Mouse (Mus musculus) cerebellum, postnatal 4 days (tissue): ENCODE results near the gene Prm1.
A peak's percentile ranks its signal among the peaks of the same experiment; 100 is the strongest.
"Not testable (repeated sequence)": the region's sequence is repeated elsewhere in the genome, so short reads cannot be mapped to it uniquely, and the experiment has no call there.

Experiments
- DNase-seq, 2 experiments: peaks; one replicate each; pipeline ENCODE4 v3.0.0; 2022; ENCODE audit warnings: low spot score in 2 of 2, mixed read lengths in 1 of 2

Gene Prm1

DNA sequence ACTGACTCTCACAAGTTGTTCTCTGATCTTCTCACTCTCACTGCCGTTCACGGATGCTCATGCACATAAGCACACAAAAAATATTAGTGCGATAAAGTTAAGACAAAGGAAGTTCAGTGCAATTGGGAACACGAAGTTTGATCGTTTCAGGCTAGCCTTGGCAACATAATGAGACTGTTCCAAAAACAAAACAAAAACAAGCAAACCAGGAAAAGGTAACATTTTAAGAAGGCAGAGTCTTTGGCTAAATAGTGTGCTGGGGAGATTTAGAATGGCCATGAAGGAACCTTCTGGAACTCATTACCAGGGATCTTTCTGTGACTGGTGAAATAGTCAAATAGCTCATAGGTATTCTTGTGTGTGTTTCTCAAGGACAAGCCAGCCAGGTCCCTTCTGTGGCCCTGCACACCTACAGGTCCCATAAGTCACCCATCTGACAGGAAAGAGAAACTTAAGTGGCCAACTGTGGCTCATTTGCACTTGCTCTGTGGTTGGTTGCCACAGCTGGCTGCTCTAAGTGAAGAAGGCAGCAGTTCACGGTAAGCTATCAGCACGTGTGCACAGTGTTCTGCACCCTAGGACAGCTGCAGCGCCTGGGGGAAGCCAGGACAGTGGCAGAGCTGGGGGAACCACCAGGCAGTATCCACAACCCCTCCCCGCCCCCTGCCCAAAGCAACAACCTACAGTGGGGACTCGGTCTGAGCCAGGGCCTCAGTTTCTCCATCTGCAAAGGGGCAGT, at the start of gene Prm1:
Gene Prm1 (minus strand): TSS at position 51 of the 739 bp plus-strand sequence.
- DNase-seq, result no peak

DNA sequence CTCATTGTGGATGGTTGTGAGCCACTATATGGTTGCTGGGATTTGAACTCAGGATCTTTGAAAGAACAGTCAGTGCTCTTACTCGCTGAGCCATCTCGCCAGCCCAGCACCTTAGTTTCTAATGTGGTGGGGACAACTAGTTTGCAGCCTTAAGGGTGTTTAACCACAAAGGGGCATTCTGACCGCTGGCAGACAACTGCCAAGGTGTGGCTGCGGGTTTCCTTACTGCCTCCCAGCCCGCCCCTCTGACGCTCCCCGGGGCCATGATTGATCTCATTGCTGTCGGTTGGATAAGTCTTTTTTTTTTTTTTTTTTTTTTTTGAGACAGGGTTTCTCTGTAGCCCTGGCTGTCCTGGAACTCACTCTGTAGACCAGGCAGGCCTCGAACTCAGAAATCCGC, 46.6 kb upstream of the Prm1 start:
- DNase-seq, result not testable (repeated sequence)

DNA sequence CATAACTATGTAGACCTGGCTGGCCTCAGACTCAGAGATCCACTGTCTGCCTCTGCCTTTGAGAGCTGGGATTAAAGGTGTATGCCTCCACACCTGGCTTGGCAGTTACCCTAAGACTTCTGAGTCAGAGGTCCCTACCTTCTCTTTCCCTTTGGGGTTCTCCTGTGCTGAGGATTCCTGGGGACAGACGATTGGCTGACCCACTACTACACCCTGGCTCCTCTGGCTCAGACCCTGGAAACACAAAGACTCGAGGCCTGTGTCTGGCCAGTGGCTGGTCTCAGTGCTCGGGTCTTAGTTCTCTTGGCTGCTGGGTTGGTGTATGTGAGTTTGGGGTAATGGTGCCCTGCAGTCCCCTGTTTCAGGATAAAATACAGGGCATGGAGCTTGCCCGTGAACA, 45.3 kb upstream of the Prm1 start:
- no peak for DNase-seq

DNA sequence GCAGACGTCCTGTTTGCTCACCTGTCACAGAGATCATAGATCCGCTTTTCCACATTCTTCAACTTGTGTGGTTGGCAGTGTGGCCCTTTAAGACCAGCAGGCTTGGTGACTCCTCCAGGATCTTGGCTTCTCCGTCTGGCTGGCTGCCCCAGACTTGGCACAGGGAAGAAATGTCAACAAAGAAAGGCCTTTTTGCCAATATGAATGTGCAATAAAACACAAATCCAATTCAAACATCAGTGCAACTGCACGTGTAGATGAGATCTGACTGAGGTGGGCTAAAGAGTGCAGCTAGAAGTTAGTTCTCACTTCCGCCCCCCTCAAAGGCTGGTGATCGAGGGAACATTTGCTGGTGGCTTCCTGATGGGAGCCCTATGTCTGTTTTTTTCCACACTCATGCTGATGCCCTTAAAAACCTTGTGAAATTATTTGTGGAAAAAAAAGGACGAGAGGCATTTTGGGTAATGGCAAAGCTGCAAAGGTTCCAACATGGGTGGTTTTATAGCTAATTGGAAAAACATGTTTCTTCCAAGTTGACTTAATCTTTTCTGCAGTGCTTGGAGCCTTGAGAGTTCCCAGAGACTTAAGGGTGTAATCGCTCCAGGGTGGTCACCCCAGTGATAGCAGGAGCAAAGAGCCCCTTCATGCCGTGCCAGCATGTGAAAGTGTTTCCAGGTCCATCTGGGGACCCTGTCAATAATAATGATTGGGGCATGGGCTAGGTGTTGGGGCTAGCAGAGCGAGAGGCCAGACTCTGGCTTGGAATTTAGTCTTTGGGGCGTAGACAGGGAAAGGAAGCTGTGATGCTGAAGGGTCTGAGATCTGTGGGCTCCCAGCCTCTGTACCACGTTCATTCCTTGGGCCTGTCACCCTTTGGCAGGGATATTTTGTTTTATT, 44.6 kb upstream of the Prm1 start:
- DNase-seq, result peak in 1 of 2 experiments; percentile 72

DNA sequence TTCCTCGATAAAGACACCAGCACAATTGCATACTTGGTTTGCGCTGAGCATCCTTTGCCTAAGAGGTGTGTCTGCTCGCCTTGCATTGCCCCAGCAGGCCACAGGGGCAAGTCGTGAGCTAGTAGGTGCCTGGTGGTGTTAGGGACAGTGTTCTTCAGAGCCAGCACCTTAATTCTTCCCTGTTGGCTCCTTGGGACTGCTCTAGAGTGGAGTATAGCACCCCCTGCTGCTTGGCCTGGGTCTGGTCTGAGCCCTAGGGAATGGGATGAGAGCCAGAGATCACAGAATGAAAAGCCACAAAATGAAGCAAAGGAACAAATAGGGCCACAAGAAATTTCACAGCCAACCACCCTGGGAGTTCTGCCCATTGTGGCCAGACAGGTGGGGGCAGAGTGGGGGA, 40.9 kb upstream of the Prm1 start:
- DNase-seq, result peak in 1 of 2 experiments; percentile 36

DNA sequence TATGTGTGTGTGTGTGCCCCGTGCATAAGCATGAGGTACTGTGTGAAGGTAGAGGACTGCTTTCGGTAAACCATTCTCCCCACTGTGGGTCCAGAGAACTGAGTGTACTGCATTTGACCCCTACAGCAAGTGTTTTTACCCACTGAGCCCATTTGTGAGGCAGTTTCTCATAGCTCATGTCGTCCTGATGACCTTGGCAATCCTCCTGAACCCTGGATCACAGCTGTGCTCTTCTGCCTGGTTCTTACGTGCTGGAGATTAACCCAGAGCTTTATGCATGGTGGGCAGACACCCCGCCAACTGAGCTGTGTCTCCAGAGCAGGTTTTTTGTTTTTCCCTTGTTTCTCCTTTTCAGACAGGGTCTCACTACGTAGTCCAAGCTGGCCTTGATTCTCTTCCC, 40.3 kb upstream of the Prm1 start:
- no peak for DNase-seq

DNA sequence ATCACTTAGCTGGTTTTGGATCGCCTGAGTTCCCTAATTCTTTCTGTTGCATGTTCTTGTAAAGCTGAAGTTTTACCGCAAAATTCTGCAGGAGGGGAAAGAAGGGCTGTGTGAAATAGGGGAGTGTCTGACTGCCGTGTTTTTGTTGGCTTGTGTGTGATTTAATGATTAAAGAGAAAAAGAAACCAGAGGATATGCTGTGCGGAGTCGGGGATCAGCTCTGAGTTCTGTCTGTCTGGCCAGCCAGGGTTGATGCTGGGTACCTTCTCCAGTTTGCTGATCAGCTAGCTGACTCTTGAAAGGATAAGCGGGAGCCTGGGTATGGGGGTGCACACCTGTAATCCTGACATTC, 38.7 kb upstream of the Prm1 start:
- no peak for DNase-seq

DNA sequence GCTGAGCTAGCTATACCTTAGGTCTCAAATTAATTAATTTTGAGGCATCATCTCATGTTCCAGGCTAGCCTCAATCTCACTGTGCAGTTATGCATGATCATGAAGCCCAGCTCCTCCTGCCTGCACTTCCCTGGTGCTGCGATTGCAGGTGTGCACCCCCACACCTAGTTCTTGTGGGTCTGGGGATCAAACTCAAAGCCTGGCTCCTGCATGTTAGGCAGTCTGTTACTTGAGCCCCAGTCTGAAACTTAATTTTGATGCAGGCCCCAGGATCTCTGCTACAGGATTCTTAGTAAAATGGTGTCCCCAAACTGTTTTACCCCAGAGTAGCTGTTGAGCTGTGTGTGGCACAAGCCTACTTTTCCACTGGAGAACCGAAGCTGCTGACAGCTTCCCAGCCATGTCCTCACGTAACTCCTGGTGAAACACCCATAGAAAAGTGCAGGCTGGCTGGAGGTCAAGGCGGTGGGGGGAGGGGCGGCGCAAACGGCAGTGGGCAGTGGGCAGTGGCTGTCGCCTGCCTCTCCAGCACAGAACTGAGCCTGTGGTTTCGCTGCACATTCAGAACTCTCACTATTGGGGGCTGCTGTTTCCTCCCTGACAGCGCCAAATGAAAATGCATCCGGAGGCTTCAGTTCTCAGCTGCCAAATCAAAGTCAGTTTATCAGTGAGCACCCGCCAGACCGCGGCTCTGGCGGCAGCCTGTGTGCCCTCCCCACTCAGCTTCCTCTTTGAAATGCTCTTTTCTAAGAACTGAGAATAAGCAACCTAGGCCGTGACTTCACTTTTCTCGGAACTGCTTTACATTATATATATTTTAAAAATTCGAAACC, 38.1 kb upstream of the Prm1 start:
- DNase-seq, result peak in 1 of 2 experiments; percentile 40

DNA sequence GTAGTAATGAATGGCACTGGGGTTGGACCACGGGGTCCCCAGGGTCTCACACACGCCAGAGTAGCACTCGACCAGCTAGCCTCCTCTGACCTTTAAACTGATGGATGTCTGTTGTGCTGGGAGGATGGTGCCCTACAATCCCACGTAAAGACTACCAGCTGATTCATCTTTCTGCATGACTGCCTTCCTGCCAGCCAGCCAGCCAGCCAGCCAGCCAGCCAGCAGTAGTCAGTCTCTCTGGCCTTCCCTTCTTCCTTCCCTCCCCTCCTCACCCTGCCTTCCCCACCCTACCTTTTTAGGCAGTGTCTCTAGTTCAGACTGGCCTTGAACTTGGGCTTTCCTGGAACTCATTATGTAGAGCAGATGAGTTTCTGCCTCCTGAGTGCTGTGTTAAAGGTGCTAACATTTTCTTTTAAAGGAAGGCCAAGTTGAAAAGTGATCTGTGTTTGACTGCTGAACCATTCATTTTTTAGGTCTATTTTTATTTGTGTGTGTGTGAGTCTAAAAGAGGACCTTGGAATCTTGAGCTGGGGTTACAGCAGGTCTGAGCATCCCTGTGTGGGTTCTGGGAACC, 36.7 kb upstream of the Prm1 start:
- peak in 1 of 2 experiments; percentile 35 for DNase-seq

DNA sequence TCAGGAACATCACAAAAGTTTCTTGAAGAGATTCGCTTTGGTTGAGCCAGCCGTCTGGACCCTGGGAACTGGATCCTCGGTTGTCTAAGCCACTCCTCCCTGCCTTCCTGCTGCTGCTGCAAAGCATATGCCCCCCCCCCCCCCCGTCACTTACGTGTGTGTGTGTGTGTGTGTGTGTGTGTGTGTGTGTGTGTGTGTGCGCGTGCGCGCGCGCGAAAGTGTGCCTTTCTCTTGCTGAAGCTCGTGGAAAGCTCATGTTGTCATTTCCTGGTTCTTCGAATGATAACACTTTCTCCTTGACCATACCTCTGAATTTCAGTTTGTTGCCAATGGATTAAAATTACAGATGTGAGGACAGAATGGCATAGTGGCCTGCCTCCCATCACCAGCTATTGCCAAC, 34.4 kb upstream of the Prm1 start:
- no peak for DNase-seq

DNA sequence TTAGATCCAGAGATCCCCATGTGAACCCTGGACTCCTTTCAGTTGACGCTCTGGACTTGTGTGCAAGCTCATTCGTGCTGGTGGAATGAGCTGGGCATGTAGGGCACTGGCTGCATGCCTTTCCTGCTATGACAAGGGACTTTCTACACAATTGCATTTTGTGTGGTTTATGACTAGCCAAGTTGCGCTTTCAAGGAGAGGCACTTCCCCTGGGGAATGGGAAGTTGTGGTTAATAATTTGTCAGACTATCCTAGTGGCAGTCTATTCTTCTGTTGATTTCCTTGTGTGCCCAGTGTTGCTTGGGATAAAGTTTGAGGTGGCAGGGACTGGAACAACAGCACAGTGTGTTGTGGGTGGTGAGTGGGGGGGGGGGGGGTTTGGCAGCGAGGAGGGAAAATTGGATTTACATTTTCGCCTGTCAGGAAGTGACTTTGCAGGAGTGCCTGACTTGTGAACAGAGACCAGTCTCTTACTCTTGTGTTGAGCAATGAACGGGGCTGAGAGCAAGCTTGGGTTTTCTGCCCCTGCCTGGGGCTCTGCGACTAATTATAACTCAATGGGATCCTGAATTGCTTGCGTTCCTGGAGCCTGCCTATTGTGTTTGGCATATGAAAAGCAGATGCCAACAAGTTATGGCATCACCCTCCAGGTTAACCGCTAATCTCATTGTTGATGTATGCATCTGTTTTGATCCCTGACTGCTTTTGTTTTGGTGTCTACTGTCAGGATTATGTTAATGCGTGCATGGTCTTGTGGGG, 33.0 kb upstream of the Prm1 start:
- DNase-seq, result no peak

DNA sequence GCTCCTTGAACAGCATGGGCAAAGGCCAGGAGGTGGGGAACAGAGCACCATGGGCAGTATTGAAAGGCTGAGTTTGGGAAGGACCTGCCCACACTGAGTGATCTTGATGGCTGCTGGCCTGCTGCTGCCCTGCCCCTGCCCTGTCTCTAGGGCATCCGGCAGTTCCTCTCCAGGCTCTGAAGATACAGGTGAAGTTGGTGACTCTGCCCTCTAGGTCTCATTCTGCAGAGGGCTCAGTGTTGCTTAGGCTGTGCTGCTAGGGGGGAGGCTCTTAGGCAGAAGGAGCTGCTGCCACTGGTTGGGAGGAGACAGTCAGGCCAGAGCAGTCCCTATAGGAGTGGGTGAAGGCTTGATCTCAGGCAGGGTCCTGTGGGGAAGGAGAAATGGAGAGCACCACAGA, 32.3 kb upstream of the Prm1 start:
- no peak for DNase-seq

DNA sequence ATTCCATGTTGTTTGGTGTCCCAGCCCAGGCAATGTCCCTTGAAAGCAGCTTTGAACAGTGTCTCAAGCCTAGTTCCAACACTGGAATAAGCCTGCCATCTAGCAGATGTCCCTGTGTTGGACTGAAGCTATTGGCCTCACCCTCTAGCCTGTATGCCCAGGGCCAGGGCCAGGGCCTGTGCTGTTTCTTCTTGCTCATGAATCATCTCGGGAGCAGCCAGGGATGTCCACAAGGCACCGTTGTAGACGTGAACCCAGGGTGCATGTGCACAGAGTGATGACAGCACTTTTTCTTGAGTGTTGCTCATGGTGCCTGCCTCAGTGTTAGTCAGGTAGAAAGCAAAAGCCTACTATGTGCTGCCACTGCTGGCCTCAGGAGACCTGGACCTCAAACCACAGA, 31.6 kb upstream of the Prm1 start:
- no peak for DNase-seq

DNA sequence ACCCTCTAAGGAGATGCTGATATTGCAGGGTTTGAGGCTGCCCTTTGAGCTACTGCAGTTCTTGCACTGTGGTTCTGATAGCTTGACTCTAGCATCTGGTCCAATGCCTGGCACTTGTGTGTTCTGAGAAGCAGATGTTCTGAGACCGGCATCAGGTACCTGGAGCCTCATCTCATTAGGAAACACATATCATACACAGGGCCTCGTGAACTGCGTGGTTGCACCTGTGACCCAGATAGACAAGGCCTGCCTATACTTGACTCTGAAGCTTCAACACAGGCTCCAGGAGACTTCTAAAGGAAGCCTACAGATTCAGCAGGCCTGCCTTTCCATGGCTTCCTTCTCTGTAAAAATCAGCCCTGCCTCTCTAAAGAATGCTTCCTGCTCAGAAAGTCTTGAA, 30.7 kb upstream of the Prm1 start:
- DNase-seq, result no peak

DNA sequence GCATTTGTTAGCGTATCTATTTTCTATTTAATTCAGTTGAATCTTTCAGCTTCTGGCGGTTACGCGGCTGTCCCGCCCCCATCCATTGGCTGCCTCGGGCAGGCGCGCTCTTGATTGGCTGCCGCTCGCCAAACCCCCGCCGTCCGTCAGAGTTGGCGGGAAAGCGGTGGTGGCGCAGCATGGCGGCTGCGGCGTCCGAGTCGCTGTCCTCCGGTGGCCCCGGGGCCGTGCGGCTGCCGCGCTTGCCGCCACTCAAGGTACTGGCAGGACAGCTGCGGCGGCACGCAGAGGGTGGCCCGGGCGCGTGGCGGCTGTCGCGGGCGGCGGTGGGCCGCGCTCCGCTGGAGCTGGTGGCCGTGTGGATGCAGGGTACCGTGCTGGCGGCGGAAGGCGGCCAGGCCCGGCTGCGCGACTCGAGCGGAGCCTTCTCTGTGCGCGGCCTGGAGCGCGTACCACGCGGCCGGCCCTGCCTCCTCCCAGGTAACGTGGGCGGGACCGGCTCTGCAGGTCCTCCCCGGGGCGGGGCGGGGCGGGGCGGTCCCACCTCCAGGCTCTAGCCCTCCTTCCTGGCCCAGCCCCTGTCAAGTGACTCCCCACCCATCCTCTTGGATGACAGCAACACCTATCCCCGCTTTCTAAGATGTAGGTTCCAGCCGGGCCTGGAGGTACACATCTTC, 29.4 kb upstream of the Prm1 start, which contains the start of gene Rmi2:
Gene Rmi2 (plus strand): TSS at position 149 of the 677 bp plus-strand sequence.
- peak; percentile 53 to 85 for DNase-seq

DNA sequence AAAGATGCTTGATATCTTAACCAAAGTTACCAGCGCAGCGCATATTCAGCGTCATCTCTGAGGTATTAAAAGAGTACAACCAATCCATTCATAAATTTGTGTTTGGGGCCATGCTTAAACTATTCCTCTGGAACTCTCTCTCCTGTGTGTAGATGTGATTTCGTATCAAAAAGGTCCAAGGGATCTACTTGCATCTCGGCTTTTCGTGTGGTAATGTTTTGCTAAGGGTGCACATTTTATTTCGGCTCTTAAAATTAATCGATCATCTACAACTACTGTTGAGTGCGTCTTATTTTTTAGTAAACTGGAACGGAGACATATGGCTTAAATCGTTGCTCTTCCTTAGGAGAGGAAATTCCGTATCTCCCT, 28.9 kb upstream of the Prm1 start:
- DNase-seq, result no peak

DNA sequence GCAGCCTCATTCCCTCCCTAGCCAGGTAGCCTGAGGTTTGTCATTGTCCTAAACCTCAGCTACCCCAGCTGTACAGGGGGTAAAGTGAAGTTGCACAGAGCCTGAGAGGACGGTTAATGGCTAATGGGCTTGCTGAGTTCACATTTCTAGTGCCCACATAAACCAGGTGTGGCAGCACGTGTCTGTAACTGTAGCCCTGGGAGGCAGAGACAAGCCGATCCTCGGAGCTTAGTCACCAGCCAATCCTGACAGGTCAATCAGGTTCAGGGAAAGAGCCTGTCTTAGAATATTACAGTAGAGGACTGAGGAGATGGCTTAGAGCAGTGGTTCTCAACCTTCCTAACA, 22.8 kb upstream of the Prm1 start:
- no peak for DNase-seq

DNA sequence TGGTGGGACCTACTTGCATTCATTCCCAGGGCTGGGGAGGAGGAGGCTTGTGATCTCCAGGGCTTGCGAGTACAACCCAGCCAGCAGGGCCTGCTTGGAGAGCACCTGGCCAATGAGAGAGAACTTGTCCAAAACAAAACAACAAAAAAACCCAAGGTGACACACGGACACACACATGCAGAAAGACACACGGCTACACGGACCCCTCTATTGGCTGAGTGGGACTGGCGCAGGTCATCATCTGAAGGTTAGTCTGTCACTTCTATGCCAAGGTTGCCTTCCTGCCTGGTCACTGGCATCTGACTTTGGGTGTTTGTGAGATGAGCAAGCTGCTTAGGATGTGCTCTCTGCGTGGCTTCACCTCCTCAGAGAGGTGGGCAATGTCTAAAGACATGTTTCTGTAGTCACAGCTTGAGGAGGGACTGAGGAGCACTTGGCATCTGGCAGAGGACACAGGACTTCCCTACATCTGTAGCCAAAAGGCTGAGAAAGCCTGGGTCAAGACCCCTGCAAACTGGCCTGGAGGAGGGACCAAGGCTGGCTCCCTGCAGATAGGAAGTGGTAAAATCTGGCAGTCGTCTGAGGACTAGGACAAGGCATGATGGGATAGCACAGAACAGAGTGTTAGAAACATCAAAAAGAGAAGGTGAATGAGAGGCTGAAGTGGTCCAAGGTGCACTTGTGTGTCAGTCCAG, 22.3 kb upstream of the Prm1 start:
- no peak for DNase-seq

DNA sequence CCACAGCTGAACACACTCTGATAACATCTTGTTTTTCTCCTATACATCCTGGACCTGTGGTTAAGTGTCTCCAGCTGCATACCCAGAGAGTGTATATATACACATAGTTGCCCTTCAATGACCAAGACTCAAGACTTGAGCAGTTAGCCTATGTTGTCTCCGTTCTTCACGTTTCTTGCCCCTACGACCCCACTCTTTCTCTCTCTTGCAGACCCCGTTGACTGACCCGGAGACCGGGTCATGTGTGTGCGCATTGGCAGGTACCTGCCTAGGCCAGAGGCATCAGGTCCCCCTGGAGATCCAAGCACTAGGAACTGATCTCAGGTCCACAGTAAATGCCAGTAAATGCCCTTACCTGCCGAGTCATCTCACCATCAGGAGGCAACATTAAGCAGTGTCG, 21.6 kb upstream of the Prm1 start:
- DNase-seq, result no peak

DNA sequence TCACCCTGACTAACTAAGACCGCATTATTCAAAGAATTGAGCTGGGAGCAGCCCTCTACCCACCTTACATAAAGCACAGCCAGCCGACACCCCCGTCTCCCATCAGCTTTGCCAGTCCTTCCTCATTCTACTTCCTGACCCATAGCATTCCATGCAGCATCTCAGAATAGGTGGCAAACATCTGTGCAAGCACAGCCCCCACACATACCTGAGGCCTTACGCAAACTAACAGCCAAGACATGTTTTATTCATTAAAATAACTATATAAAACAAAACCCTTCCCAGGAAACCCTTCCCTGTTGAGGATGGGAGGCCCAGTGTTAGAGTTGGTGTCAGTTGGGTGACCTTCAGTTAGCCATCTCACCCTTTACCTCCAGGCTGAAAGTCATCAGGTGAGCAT, 20.2 kb upstream of the Prm1 start:
- no peak for DNase-seq
